Mouse (Mus musculus) monocyte, adult 59 days (primary cell): ENCODE results near the gene 4930579F01Rik. TPM values are rescaled to one million over a fixed set of nuclear protein-coding genes. Genes with fewer than 3 reads are reported as not detected.

Experiments used
- total RNA-seq, 2 experiments: library from RNA; stranded (reverse); gene quantifications; one replicate each; pipeline ENCODE4 v1.2.4; 2023

4930579F01Rik gene
- total RNA-seq: not detected

GRCm38 (mm10) chr3:138193683-138194302 is at the start of gene 4930579F01Rik:
Gene 4930579F01Rik, minus strand, starts transcription at chr3:138193825.

GRCm38 (mm10) chr3:138217631-138218264 is 24.1 kb upstream of the 4930579F01Rik start, which contains the start of gene Adh7:
Gene Adh7, plus strand, starts transcription at chr3:138217760.

GRCm38 (mm10) chr3:138144642-138145171 is 48.9 kb downstream of the 4930579F01Rik start, which contains the start of gene Mttp:
Gene Mttp, minus strand, starts transcription at chr3:138144968.

GRCm38 (mm10) chr3:138143315-138144059 is 50.1 kb downstream of the 4930579F01Rik start, which contains the start of gene Trmt10a:
Gene Trmt10a, plus strand, starts transcription at chr3:138143448.

Other genes starting within 250 kb of the 4930579F01Rik start
- 10 to 100 TPM; 73.9 to 82.8 TPM for gene Dapp1, start 212.3 kb downstream of the 4930579F01Rik start, total RNA-seq
- gene 1110002E22Rik, start 128.8 kb downstream of the 4930579F01Rik start, total RNA-seq: not detected
- not detected for gene Gm5105, start 126.4 kb downstream of the 4930579F01Rik start, total RNA-seq
- gene Trmt10a, start 50.4 kb downstream of the 4930579F01Rik start, total RNA-seq: 1 to 10 TPM; 2.5 to 4.3 TPM
- 1 to 10 TPM in 1 of 2 experiments, under 1 TPM in 1; 0.85 to 1.1 TPM for gene Mttp, start 48.9 kb downstream of the 4930579F01Rik start, total RNA-seq
- gene Adh7, start 23.9 kb upstream of the 4930579F01Rik start, total RNA-seq: not detected
- gene Adh1, start 67.2 kb upstream of the 4930579F01Rik start, total RNA-seq: not detected
- not detected for gene Adh6a, start 119.5 kb upstream of the 4930579F01Rik start, total RNA-seq
- not detected for gene Adh6b, start 147.9 kb upstream of the 4930579F01Rik start, total RNA-seq
- gene Adh4, start 221.6 kb upstream of the 4930579F01Rik start, total RNA-seq: not detected
- gene Adh5, start 249.3 kb upstream of the 4930579F01Rik start, total RNA-seq: 10 to 100 TPM; 43.9 to 47.6 TPM